Mouse (Mus musculus) thymus, postnatal 25 days (tissue): ENCODE measurements at regions not wholly inside any gene's neighbourhood (a gene's known extent, or its start where the extent isn't known, plus 50 kb on each side); places are given as distances from the start of the nearest gene placed in this dataset.
"Not testable (repeated sequence)": the region's sequence is repeated elsewhere in the genome, so short reads cannot be mapped to it uniquely, and the experiment has no call there.

Experiments used
- DNase-seq: peaks from one replicate; pipeline ENCODE4 v3.0.0; 2022

GRCm38 (mm10) chr17:59179018-59179417 lies 165.8 kb upstream of the Nudt12 start:
- DNase-seq = no peak

GRCm38 (mm10) chr17:59156345-59156744 lies 143.2 kb upstream of the Nudt12 start:
- no peak for DNase-seq

GRCm38 (mm10) chr17:59143760-59144157 lies 130.6 kb upstream of the Nudt12 start:
- no peak for DNase-seq

GRCm38 (mm10) chr17:59142995-59143759 lies 130.0 kb upstream of the Nudt12 start:
- DNase-seq = no peak

- no peak for DNase-seq
Measured at GRCm38 (mm10) chr17:59138791-59139190, 125.6 kb upstream of the Nudt12 start.

- DNase-seq = peak; percentile 1
Measured at GRCm38 (mm10) chr17:59099376-59099775, 86.2 kb upstream of the Nudt12 start.

- DNase-seq = not testable (repeated sequence)
Measured at GRCm38 (mm10) chr17:59076846-59077245, 63.7 kb upstream of the Nudt12 start.

GRCm38 (mm10) chr17:59076361-59076760 lies 63.2 kb upstream of the Nudt12 start:
- DNase-seq = not testable (repeated sequence)
